Mouse (Mus musculus) ES-E14 (cell line): Measurements from ENCODE around the gene Peg12.

ENCODE experiments used
- CHD2 ChIP-seq: IDR thresholded peaks from 2 replicates; pipeline ENCODE4 v1.6.1; 2014; ENCODE audit warnings: mild to moderate bottlenecking, low read depth, low read length, inconsistent platforms
- HCFC1 ChIP-seq: IDR thresholded peaks from 2 replicates; pipeline ENCODE4 v1.6.1; 2012; ENCODE audit warnings: low read length, inconsistent platforms, borderline replicate concordance; ENCODE audit not compliant: insufficient read depth
- MAFK ChIP-seq: IDR thresholded peaks from 2 replicates; pipeline ENCODE4 v1.6.1; 2014; ENCODE audit warnings: mild to moderate bottlenecking, low read depth, low read length, inconsistent platforms; ENCODE audit not compliant: insufficient read depth
- ZC3H11A ChIP-seq: IDR thresholded peaks from 2 replicates; pipeline ENCODE4 v1.6.1; 2012; ENCODE audit warnings: low read depth, mild to moderate bottlenecking, inconsistent platforms, low read length, borderline replicate concordance
- ZNF384 ChIP-seq: IDR thresholded peaks from 2 replicates; pipeline ENCODE4 v1.6.1; 2012; ENCODE audit warnings: low read depth, low read length, inconsistent platforms

DNA sequence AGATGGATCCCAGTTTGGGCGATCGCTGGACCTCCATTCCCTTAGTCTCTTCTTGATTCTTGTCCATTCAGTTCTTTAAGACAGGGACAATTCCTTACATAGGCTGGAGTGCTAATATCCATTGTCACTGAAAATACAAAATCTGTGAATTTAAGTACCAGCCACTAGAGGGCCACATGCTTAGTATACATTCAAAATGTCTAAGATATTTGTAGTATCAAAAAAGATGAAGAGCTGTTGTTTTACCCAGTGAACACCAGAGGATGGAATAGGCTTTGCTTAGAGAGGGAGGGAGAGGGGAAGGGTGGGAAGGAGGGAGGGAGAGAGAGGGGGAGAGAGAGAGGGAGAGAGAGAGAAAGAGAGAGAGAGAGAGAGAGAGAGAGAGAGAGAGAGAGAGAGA, 27.9 kb downstream of the Peg12 start:
- TF ChIP-seq ZC3H11A (no peak), CHD2 (no peak), HCFC1 (no peak), ZNF384 (no peak), MAFK (no peak)
